Mouse (Mus musculus) brain, embryonic 14.5 days (tissue): ENCODE measurements around the gene Jak2.

Experiments used
- CTCF ChIP-seq: fragments of 200-500 bp; IDR thresholded peaks from 2 replicates; pipeline ENCODE4 v1.5.1; 2012; ENCODE audit warnings: inconsistent platforms, mild to moderate bottlenecking, moderate library complexity, borderline replicate concordance; ENCODE audit not compliant: insufficient read depth, insufficient read length; ENCODE audit errors: extremely low read depth
- POLR2A ChIP-seq: fragments of 200-500 bp; IDR thresholded peaks from 2 replicates; pipeline ENCODE4 v1.6.1; 2012; ENCODE audit warnings: mild to moderate bottlenecking, inconsistent platforms, borderline replicate concordance; ENCODE audit not compliant: poor library complexity, insufficient read depth, insufficient read length, severe bottlenecking; ENCODE audit errors: extremely low read depth

GRCm38 (mm10) chr19:29267075-29267868, 15.6 kb downstream of the Jak2 start:
- TF ChIP-seq CTCF: no peak
- no peak for TF ChIP-seq POLR2A
